Mouse (Mus musculus) gastrocnemius, adult 18-20 months (tissue): ENCODE data around the gene Ccdc162. TPM values are rescaled to one million over a fixed set of nuclear protein-coding genes. Genes with fewer than 3 reads are reported as not detected.

Experiments used
- DNase-seq: peaks from one replicate; pipeline ENCODE4 v3.0.0; 2021; ENCODE audit warnings: low spot score
- total RNA-seq, 2 experiments: library from RNA; stranded (reverse); gene quantifications; 2 replicates each; pipeline ENCODE4 v1.2.3; 2021

Ccdc162 gene
- total RNA-seq, 2 experiments from 2014 or later: 1.0 TPM

DNA sequence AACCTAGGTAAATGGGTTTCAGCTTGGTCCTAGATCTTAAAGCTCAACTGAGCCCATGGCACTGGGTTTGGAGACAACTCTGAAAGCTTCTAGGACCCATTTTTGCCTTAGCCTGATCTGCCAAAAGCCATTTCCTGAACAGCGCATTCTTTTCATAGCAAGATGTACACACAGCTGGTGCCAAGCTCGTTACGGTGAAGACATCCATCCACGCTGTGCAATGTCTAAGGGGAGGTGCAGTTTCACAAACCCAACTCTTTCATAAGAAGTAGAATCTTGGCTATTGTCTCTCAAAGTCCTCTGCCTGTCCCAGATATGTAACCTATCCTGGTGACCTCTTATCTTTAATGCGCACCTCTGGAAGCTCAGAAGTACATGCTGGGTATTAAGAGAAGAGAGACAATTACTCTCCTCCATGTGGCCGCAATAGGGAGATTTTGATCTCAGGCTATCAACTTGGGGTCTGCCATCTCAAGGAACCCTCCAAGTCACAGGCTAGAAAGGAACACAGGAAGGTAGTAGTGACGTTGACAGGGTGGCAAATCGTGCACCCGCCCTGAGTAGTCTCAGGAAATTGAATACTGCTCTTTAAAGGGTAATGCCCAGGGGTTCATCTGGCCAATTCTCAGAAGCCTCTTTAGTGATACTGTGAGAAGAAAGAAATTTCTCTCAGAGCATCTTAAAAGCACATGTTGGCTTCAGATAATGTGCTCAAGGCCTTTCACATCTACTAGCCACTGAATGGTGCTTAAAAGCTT, 81.0 kb downstream of the Ccdc162 start:
- DNase-seq: no peak

DNA sequence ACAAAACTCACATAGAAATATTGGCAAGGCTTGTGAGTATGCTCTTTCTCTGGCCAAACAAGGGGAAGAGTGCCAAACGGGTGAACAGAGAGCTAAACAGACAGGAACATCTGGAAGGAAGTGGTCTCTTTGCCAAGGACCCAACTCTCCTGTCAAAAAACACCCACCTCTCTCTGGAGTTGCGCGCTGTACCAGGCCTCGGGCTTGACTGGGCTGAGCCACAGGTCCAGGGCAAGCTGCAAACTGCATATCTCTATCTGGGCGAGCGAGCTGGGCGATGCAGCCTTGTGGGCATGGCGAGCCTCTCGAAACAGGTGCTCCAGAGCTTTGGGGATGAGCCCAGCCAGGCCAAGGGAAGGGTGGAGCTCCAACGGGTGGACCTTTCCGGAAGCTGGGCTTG, 82.6 kb downstream of the Ccdc162 start:
- DNase-seq: peak; percentile 5

DNA sequence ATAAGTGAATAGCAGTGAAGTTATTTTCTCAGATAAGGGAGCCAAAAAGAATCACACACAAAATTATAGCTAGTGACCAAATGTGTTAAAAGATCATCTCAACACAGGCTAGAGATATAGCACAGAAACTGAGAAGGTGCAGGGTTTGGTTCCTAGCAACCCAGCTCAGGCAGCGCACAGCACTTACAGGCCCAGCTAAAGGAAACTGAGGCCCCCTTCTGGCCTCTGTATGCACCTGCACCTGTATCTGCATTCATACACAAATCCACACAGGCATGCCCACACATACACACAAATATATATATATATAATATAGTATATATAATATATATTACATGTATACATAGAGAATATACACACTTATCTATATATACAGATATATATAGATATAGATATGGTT, 84.4 kb downstream of the Ccdc162 start:
- DNase-seq: no peak

DNA sequence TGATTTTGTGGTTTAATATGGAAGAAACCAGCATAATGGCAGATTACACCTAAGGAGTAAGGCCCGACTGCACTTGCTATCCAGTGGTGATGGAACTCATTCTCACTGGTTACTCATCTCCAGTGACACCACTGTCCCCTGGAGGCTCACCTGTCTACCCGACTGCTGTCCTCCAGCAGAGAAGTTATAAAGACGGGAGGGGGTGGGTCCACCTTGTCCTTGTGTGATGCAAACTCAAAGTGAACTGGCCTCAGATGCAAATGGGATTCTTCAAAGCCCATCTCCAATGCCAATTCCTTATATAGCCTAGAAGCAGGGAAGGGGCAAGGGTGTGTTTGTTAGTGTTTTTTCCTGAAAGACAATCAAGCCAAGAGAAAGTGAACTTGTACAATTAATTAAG, 89.4 kb downstream of the Ccdc162 start:
- DNase-seq: no peak

DNA sequence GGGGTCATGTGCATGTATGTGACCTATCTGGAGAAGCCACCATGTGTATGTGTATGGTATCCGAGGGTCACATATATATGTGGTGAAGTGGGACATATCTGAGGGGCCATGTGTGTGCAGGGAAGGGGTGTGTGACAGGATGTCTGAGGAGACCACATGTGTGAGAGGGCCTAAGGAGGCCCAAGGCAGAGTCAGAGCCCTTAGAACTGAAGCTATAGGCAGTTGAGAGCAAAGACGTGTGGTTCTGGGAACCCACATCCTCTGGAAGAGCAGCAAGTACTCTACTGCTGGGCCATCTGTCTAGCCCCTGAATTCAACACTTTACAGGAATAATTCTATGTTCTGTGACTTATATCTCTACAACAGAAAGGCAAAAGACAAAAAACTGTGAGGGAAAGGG, 96.4 kb downstream of the Ccdc162 start:
- no peak for DNase-seq

DNA sequence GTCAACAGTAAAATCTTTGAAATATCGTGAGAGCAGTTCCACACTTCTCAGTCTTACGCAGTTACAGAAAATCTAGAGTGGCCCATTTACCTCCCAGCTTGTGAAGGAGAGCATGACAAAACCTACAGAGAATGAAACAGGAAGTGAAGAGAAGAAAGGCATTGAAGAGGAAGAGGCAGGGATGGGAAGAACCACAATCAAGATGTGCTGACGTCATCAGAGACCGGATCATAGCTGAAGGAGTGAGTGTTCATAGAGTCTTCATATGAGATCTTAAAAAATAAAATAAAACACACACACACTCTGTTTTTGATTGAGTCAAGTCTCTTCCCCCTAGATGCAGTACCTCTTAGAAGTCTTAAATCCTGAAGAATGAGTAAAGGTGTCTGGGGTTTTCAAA, 100.9 kb downstream of the Ccdc162 start:
- DNase-seq: no peak

DNA sequence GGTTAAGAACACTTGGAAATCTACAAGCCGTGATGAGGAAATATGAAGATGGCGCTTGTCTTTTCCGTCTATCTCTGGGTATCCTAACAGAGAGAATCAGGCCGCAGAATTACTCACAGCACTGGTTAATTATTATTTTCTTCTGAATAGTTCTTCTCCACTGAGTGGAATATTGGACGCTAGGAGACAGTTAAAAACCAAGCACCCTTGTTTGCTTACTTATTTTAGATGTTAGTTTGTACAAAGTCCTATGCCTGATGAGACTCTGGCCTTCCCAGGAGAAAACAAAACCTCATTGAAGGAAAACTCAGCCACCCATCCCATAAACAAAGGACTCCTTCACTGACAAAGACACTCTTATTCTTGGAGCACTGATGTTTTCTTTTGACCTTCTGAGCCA, 104.5 kb downstream of the Ccdc162 start:
- no peak for DNase-seq

DNA sequence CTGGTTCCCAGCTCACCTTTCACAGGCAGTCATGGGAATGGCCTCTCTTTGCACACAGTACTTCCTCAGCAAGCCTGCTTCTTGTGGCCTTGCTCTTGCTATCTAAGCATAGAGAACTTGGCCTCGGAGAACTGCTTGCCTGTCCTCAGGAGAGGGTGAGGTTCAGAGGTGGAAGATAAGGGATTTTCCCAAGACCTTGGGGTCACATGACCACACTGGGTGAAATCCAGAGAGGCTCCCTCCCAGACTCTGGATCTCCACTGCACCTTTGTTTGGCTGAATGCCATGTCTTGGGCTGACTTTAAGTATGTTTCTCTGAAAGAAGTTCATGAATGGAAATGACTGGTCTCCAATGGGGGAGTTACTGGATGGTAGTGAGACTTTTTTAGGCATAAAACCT, 107.0 kb downstream of the Ccdc162 start:
- no peak for DNase-seq

DNA sequence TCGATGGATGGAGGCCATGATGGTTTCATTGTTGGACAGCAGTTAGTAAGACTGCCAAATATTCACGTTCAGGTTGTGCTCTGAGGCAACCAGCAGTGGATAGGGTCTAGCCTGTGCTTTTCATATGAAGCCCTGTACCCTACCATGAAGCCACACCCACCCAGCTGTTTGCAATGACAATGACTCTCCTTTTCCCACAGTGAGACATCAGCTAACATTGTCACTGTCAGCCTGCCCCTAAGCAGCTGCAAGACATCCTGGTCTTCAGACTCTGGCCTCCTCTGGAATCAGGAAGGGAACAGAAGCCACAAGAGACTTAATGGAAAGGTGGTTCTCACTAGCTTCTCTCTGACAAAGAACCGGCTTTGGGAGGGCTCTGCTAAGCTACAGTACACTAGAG, 107.9 kb downstream of the Ccdc162 start:
- no peak for DNase-seq

DNA sequence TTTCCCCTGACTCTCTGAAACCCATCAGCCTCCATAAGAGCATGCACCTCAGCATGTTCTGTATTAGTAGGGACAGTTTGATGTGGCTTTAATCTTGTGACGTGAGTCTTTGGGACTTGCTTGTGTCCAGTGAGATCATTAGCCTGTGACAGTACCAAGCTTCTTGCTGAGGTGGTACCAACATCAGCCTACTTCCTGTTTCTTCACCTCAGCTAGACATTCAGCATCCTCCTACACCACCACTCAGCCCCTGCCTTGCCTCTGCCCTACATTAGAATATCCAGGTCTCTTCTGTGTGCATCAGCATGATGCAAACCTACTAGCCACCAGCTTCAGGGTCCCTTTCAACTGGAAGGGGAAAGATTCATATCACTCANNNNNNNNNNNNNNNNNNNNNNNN, 113.8 kb downstream of the Ccdc162 start:
- DNase-seq: no peak

DNA sequence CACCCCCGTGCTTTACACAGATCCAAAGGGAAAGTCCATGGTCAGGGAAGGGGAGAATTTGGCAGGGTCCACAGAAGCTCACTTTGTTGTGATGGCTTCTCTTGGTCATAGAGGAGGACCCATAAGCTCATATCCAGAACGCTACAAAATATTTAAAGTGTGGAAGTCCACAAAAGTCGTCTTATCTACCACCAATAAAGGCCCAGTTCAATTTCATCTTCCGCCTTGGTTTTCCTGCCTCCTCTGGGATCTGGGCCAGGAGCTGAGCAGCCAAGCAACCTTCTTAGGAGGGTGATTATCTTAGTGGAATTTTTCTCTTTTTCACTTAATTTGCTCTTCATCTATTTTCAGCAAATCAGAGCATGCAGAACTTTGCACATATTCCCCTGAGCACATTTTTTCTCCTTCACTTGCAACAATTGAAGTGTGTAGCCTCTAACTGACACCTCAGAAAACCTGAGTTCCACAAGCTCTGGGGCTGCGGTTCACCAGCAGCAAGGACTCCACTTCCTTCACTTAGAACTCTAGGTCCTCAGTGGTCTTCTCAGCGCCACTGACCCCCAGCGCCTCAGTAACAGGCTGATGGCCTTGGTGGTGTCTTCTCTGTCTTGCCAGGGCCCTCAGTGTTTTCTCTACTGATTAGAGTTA, 114.4 kb downstream of the Ccdc162 start:
- no peak for DNase-seq

DNA sequence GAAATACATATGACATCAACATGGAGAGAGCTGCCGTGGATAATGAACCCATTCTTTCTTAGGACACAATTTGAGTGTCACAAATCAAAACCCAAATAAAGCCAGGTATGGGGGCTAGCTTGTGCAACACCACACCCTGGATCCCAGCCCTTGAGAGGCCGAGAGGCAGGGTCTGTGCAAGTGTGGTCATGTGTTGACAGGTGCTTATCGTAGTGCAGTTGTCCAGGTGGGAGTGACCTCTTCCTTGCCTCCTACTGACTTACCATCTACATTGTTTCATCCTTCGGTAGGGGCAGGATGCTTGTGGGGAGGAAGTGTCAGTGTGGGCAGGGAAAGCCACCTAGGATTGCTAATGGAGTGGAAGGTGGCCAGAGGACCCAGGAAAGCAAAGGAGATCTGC, 115.1 kb downstream of the Ccdc162 start:
- DNase-seq: no peak

DNA sequence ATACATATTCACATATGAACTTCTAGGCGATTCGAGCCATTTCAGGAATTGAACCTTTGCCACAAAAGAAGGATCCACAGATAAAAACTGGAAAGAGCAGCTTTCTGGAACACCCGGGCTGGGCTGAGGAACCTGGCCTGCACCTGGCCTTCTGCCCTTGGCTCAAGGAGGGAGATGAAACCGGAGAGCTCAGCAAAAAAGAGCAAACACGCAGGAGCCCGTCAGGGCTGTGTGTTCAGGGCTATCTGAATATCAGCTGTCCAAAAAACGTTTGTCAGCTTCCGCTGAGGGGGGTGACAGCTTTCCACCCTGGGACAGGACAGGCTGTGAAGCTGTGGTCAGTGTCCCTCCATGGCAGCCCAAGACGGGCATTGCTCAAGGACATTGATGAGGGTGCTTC, 117.4 kb downstream of the Ccdc162 start:
- peak; percentile 69 for DNase-seq

DNA sequence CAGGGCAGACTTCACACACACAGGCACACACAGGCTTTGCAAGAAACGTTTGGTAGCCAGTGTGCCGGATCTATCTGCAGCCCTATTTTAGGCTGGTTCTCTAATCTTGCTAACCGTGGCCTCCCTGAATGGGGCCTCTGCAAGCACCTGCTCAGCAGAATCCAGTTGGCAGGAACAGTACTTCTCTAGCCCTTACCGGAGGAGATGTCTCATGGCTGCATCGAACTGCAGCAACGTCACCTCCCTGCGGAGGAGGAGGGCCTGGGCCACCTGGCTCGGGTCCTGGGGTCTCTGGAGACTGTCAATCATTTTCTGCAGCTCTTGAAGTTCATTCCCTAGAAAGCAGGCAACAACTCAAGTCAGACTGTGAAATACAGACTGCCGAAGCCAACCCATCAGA, 118.2 kb downstream of the Ccdc162 start:
- DNase-seq: peak; percentile 68

DNA sequence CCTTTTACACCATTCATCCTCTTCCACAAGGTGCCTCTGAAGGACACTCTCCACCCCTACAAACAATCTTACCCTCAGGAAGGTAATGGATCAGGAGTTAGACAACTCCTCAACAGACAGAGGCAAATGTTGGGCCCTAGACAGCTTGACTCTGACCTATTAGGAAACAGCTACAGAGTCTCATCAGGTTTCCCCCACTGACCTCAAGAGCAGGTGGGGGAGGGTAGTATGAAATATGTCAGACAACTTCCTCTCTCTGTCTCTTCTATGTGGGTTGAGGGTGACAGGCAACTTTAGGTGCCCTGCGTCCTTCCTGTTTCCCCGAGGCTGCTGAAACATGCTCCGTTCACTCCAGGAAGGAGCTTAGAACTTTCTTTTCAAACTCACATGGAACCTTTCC, 120.9 kb downstream of the Ccdc162 start:
- no peak for DNase-seq

DNA sequence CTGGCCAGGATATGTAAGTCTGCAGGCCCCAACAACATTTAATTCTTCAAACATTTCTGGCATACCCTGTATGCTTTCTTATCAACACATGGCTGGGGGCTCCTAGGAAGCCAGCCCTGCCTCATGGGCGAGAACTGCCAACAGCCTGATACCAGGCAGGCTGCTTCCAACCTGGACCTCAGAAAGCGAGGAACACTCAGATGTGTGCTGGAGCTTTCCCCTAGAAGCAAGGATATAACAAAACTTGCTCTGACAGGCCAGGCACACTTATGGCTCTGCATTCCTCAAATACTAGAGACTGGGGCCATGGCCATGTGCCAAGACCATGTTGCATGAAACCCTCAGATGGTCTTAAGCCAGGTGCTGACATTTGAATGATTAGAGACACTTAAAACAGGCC, 121.5 kb downstream of the Ccdc162 start:
- no peak for DNase-seq

DNA sequence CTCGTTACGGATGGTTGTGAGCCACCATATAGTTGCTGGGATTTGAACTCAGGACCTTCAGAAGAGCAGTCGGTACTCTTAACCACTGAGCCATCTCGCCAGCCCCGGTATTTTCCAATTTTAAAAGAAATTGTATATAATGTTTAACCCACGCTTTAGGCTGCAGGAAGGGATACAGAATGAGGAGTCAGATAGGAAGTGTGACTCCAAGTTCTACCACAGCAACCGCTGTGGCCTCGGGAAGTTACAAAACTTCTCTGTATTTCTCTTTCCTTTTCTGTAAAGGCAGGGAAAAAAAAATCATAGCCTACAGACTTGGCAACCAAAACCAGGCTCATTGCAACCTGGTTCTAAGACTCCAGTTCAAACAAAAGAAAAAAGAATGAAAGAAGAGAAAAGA, 122.0 kb downstream of the Ccdc162 start:
- no peak for DNase-seq

DNA sequence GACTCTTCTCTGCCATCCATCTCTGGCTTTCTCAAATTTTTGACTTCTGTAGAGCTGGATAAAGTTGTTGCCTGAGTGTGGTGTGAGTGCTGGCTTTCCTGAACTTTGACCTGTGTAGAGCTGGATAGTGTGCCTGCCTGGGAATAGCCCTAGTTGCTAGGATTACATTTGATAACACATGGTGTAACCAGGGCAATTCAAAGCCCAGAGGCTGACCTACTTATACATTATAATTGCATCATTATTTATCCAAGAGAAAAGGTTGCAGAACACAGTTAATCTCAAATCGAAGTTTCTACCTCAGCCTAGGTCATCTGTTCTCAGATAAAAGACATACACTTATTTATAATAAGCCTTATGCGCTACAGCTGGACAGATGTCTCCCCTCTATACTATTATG, 127.8 kb downstream of the Ccdc162 start:
- DNase-seq: no peak

DNA sequence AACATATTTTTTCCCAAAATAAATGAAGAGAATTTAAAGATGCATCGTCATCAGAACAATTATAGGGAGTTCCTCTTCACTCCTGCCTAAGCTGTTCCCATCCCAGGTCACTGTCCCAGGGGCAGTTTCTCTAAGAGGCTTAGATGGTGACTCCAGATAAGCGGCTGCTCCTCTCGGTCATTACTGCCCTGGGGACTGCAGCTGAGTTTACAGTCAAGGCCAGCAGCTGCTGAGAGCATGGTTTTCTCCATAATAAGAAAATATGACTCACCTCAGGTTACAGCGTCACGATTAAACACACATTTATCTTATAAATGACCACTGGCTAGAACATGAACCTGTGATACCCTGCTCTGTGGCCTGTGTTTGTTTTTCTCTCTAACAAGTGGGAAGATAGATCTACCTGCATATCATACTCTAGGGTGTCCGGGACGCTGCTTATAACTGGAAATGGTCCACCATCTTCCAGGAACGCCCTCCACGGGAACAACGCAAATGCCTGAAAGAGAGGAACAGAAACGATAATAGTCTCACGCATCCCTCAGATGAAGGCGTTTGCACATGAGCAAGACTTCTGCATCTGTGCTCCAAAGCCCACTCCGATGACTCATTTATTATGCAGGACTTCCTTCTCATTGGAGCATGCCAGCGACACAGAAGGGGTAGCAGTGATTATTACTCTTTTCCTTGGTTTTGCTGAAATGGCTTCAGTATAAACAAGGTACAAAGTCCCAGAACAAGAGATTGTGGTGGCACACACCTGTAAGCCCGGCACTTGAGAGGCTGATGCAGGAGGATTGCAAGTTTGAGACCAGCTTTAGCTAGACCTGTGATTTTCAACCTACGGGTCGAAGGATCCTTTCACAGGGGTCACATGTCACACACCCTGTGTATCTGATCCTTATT, 129.2 kb downstream of the Ccdc162 start:
- no peak for DNase-seq

DNA sequence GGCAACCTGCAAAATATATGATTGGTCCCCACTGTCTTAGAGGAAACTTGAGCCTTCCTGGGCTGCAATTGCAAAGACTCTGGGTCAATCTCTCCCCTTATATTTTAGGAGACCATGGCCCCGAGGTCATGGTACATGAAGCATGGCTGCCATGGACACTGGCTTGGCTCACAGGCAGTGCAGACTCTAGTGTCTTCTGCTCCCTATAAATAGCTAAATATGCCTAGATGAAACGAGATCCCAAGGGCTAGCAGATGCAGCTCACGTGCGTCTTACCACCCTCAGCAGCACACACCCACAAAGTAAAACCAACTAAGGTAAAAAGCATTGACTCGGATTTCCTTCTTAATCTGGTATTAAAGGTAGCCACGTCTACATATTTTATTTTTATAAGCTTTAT, 133.1 kb downstream of the Ccdc162 start:
- DNase-seq: peak; percentile 29

DNA sequence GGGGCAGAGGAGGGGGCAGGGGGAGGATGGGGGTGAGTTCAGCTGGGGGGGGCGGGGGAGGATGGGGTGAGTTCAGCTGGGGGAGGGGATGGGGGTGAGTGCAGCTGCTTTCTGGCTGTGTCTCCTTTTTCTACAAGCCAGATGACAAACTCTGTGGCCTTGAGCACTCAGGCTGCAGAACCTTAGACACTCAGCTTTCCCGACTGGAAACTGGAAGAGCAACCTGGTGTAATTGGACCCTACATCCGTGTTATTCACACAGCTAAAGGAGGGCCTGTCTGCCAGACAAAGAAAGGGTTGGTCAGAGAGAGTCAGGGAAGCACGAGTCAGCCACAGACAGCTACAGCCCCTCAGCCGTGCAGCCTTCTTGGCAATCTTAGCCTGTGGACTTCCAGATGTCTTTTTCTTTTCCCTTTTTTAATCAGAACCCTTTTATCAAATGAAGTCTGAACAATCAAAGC, 133.5 kb downstream of the Ccdc162 start:
- DNase-seq: no peak

DNA sequence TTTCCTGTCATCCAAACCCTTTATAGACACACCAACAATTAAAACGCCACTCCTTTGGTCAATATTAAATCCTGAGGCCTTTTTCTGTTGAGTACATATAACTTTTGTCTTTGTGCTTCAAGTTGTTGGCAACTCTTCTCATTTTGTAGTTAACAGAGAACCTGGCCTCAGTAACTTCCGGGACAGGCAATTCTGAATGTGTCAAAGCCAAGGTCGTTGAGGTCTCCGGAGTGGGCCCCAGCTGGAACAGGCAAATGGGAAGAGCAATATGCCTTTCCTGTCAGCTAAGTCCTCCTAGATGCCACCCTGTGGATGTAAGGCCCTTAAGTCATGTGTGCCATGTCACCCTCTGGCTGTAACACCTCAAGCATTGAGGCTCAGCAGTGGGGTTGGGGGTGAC, 136.0 kb downstream of the Ccdc162 start:
- no peak for DNase-seq
